33 mouse cellular contexts compared by ENCODE assay signal in genomic region chr15:102530566-102530965, GRCm38 (mm10). TPM values are rescaled to one million over a fixed set of nuclear protein-coding genes. Genes with fewer than 3 reads are reported as not detected.
"Had no signal": no experiment of that assay in that cellular context is flagged by ENCODE, and none has a peak within 500 bp of the region (broad histone marks: within the 10 kb centered on the region; RNA-seq: fewer than 3 reads in every experiment).

No protein-coding gene starts in this region.

- H3K27ac ChIP-seq: kidney, postnatal 0 days; layer of hippocampus, adult 2 months; limb, embryonic 13.5 days; liver, embryonic 13.5 days; macrophage; midbrain, embryonic 12.5 days; neural tube, embryonic 13.5 days had no signal

- H3K9me3 ChIP-seq: limb, embryonic 13.5 days; liver, embryonic 13.5 days; midbrain, embryonic 12.5 days; neural tube, embryonic 13.5 days had no signal

- ATAC-seq: lung, postnatal 0 days; midbrain, embryonic 16.5 days had no signal

- H3K4me1 ChIP-seq: limb, embryonic 13.5 days; liver, embryonic 13.5 days; midbrain, embryonic 12.5 days; neural tube, embryonic 13.5 days had no signal

- DNase-seq: kidney, adult 2 months; kidney, postnatal 25 days; layer of hippocampus, adult 9-11 months; liver; liver, embryonic 13.5 days; lung, embryonic 14.5 days; retina, postnatal 1 day; right cerebral cortex, postnatal 25 days; thymus, adult 18-20 months; thymus, postnatal 36 days had no signal

- H3K9ac ChIP-seq: limb, embryonic 13.5 days; liver, embryonic 13.5 days; lung, embryonic 14.5 days; midbrain, embryonic 12.5 days; neural tube, embryonic 13.5 days had no signal

- H3K27me3 ChIP-seq: limb, embryonic 13.5 days; liver, embryonic 13.5 days; midbrain, embryonic 12.5 days; neural tube, embryonic 13.5 days had no signal

- H3K4me3 ChIP-seq: layer of hippocampus, adult 2 months; left cerebral cortex, adult 2 months; limb, embryonic 13.5 days; liver, embryonic 13.5 days; midbrain, embryonic 12.5 days; myocyte; neural tube, embryonic 13.5 days had no signal

- H3K4me2 ChIP-seq: limb, embryonic 13.5 days; liver, embryonic 13.5 days; lung, embryonic 14.5 days; midbrain, embryonic 12.5 days; neural tube, embryonic 13.5 days had no signal

RNA-seq across cellular contexts. Expression of gene Npff, which starts 5.8 kb away (rescaled TPM):
- total RNA-seq: monocyte, adult 5-6 weeks had no signal

RNA-seq across cellular contexts. Expression of gene Gm10337, which starts 27.0 kb away (rescaled TPM):
- total RNA-seq: layer of hippocampus, adult 2 months; layer of hippocampus, postnatal 25 days; left cerebral cortex, adult 2 months; left cerebral cortex, postnatal 10 days; left cerebral cortex, postnatal 36 days; megakaryocyte-erythroid progenitor cell, adult 5-6 weeks; monocyte, adult 5-6 weeks; neutrophil, adult 5-6 weeks had no signal
- polyA plus RNA-seq: kidney, adult 2 months; kidney, embryonic 14.5 days; large intestine, adult 2 months; liver, embryonic 13.5 days; liver, embryonic 16.5 days; lung, embryonic 14.5 days; lung, postnatal 0 days; macrophage; midbrain, embryonic 16.5 days; myocyte; spleen, adult 2 months; stomach, embryonic 16.5 days; testis, adult 2 months; urinary bladder, adult 2 months had no signal
